Mouse (Mus musculus): ENCODE data around the gene Smo. TPM values are rescaled to one million over a fixed set of nuclear protein-coding genes. Genes with fewer than 3 reads are reported as not detected.

Gene Smo
- polyA plus RNA-seq, 1 experiment from 2014 or later, result 2.9 TPM

DNA sequence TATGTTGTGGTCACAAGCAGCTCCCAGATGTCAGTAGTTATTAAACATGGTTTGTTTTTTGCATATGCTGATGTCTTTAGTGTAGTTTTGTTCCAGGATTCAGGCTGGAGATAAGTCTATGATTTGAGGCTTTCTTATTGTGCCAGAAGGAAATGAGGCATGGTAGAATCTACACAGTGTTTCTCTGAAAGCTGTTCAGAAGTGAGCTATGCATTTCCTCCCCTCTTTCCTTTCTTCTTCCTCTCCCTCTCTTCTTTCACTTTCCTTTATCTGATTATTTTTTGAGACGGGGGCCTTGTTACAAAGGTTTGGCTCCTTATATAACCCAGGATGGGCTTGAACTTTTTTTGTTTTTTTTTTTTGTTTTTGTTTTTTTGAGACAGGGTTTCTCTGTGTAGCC is 58.2 kb downstream of the Smo start:
- H3K36me3 ChIP-seq (ENCODE audit: control insufficient read depth, insufficient read depth), result no peaks in the 10 kb centered on the region
- no peak for ATAC-seq (ENCODE audit: low read depth)
- WGBS (ENCODE audit: insufficient replicate concordance), result 68% methylated on average over 1 of the region's 1 CpGs
- no peak overlapping the region for H3K27ac ChIP-seq (ENCODE audit: low read length)
- H3K9me3 ChIP-seq (replicated peaks; ENCODE audit: control insufficient read depth, low read length), result no peaks in the 10 kb centered on the region
- no peak overlapping the region for H3K4me3 ChIP-seq (ENCODE audit: low read depth, low read length)
- H3K27me3 ChIP-seq (ENCODE audit: control insufficient read depth, insufficient read depth, low read depth, low read length), result no peaks in the 10 kb centered on the region
- H3K4me1 ChIP-seq (ENCODE audit: control insufficient read depth, low read depth, low read length), result no peaks in the 10 kb centered on the region
- no peak overlapping the region for H3K4me2 ChIP-seq (ENCODE audit: low read depth, low read length)
- H3K9ac ChIP-seq (ENCODE audit: low read depth, low read length), result no peak overlapping the region

DNA sequence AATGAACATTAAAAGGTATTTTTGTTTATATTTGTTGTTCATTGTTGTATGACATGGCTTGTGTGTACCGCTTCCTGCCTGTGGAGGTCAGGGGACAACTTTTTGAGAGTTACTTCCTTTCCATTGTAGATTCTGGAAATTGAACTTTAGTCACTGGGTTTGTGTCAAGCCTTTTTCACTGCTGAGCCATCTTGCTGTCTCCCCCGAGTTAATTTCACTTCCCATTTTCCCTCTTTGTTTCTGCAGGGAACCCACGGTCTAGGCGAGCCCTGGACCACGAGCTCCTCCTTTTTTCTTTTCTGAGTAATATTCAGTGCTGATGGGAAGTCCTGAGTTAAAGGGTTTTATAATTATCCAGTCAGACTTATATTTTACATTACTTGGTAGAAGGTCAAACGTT is 59.3 kb downstream of the Smo start:
- H3K27ac ChIP-seq (ENCODE audit: low read length), result no peak overlapping the region
- 49% methylated on average over 6 of the region's 6 CpGs for WGBS (ENCODE audit: insufficient replicate concordance)
- no peaks in the 10 kb centered on the region for H3K27me3 ChIP-seq (ENCODE audit: control insufficient read depth, insufficient read depth, low read depth, low read length)

DNA sequence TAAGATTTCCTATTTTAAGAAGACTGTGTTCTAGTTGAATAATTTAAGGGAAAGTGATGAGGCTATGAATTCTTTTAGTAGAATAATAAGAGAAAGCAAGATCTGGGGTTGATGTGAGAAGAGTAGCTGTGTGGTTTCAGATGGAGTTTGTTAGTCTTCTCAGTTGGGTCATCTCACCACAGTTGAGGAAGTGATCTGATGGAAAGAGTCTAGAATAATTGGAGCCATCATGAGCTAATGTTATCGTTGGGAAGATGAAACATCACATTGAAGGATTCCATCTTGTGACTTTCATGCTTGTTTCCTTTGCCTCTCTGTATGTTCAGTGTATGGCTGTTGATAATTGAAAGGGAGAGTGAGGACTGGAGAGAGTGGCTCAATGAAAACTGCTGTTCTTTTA is 67.7 kb downstream of the Smo start:
- no peaks in the 10 kb centered on the region; the same call in 1 of the 2 replicates for H3K4me1 ChIP-seq (ENCODE audit: control insufficient read depth, low read depth, low read length)
- H3K4me3 ChIP-seq (ENCODE audit: low read depth, low read length), result no peak overlapping the region
- no peaks in the 10 kb centered on the region for H3K27me3 ChIP-seq (ENCODE audit: control insufficient read depth, insufficient read depth, low read depth, low read length)
- no peak overlapping the region for H3K4me2 ChIP-seq (ENCODE audit: low read depth, low read length)
- no peak for ATAC-seq (ENCODE audit: low read depth)
- no peaks in the 10 kb centered on the region for H3K9me3 ChIP-seq (replicated peaks; ENCODE audit: control insufficient read depth, low read length)
- no peak overlapping the region for H3K27ac ChIP-seq (ENCODE audit: low read length)
- 72% methylated on average over 1 of the region's 1 CpGs for WGBS (ENCODE audit: insufficient replicate concordance)
- no peak overlapping the region for H3K9ac ChIP-seq (ENCODE audit: low read depth, low read length)
- no peaks in the 10 kb centered on the region for H3K36me3 ChIP-seq (ENCODE audit: control insufficient read depth, insufficient read depth)

More for the DNA sequence above, 59.3 kb downstream of the Smo start:
- H3K4me3 ChIP-seq (ENCODE audit: low read depth, low read length), result no peak overlapping the region
- H3K4me2 ChIP-seq (ENCODE audit: low read depth, low read length), result no peak overlapping the region
- no peaks in the 10 kb centered on the region for H3K4me1 ChIP-seq (ENCODE audit: control insufficient read depth, low read depth, low read length)
- no peak overlapping the region for H3K9ac ChIP-seq (ENCODE audit: low read depth, low read length)
- no peaks in the 10 kb centered on the region for H3K36me3 ChIP-seq (ENCODE audit: control insufficient read depth, insufficient read depth)
- H3K9me3 ChIP-seq (replicated peaks; ENCODE audit: control insufficient read depth, low read length), result no peaks in the 10 kb centered on the region
- no peak for ATAC-seq (ENCODE audit: low read depth)

DNA sequence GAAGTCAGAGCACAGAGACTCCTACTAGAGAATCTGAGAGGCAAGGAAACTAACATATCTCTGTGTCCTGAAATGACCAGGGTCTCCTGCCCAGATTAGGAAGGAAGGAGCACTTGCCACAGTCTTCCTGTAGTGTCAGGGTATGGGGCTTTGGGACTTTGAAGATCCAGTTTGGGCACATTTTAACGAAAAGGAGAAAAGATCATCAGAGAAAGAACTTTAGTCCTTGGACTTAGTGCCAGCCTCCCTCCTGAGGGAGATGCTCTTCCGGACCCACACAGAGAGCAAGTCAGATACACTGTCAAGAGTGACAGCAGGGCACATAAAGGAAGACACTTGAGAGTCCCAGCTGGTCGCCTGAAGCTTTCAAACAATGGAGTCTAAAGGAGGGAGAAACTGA is 68.7 kb downstream of the Smo start:
- H3K9ac ChIP-seq (ENCODE audit: low read depth, low read length), result no peak overlapping the region
- H3K27me3 ChIP-seq (ENCODE audit: control insufficient read depth, insufficient read depth, low read depth, low read length), result no peaks in the 10 kb centered on the region
- no peak overlapping the region for H3K4me3 ChIP-seq (ENCODE audit: low read depth, low read length)
- no peaks in the 10 kb centered on the region; the same call in 1 of the 2 replicates for H3K4me1 ChIP-seq (ENCODE audit: control insufficient read depth, low read depth, low read length)
- H3K27ac ChIP-seq (ENCODE audit: low read length), result no peak overlapping the region
- H3K9me3 ChIP-seq (replicated peaks; ENCODE audit: control insufficient read depth, low read length), result no peaks in the 10 kb centered on the region
- no peak overlapping the region for H3K4me2 ChIP-seq (ENCODE audit: low read depth, low read length)
- H3K36me3 ChIP-seq (ENCODE audit: control insufficient read depth, insufficient read depth), result no peaks in the 10 kb centered on the region
- 55% methylated on average over 3 of the region's 3 CpGs for WGBS (ENCODE audit: insufficient replicate concordance)
- no peak for ATAC-seq (ENCODE audit: low read depth)

DNA sequence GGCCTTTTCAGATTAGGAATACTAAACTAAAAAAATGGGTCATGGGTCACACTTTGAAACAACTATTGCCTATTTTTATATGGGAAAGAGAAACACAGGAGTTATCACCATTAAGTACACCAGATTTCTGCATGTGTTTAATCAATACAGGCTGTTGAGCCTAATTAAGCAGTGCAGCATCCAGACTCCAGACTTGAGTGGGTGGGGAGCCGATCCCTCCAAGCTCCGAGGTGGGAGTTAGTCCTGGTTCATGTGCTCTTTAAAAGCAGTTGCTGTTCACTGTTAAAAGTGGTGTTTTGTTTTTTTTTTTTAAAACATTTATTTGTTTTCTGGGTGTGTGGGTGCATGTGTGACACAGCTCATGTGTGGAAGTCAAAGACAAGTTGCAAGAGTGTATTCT is 70.1 kb downstream of the Smo start:
- Histone ChIP-seq H3K4me1 (ENCODE audit: control insufficient read depth, low read depth, low read length) (no peaks in the 10 kb centered on the region; the same call in 1 of the 2 replicates), H3K27me3 (ENCODE audit: control insufficient read depth, insufficient read depth, low read depth, low read length) (no peaks in the 10 kb centered on the region), H3K36me3 (ENCODE audit: control insufficient read depth, insufficient read depth) (no peaks in the 10 kb centered on the region), H3K9me3 (replicated peaks; ENCODE audit: control insufficient read depth, low read length) (no peaks in the 10 kb centered on the region), H3K4me3 (ENCODE audit: low read depth, low read length) (no peak overlapping the region), H3K4me2 (ENCODE audit: low read depth, low read length) (no peak overlapping the region), H3K9ac (ENCODE audit: low read depth, low read length) (no peak overlapping the region), H3K27ac (ENCODE audit: low read length) (no peak overlapping the region)
- no peak for ATAC-seq (ENCODE audit: low read depth)
- 81% methylated on average over 2 of the region's 2 CpGs for WGBS (ENCODE audit: insufficient replicate concordance)

Other genes starting within 250 kb of the Smo start
- 1.8 and 2.8 TPM in 2 replicates for gene Kcp, start 227.6 kb upstream of the Smo start, polyA plus RNA-seq (2015; fragmentation: Nextera tagmentation; extraction: Ambion mirVana)
- gene Irf5, start 208.9 kb upstream of the Smo start, polyA plus RNA-seq (2015; fragmentation: Nextera tagmentation; extraction: Ambion mirVana), result 10.3 and 11.4 TPM in 2 replicates
- 28.9 and 30.4 TPM in 2 replicates for gene Tnpo3, start 125.6 kb upstream of the Smo start, polyA plus RNA-seq (2015; fragmentation: Nextera tagmentation; extraction: Ambion mirVana)
- 110 and 156 TPM in 2 replicates for gene Tspan33, start 41.3 kb upstream of the Smo start, polyA plus RNA-seq (2015; fragmentation: Nextera tagmentation; extraction: Ambion mirVana)
- 3.9 and 4.4 TPM in 2 replicates for gene Ahcyl2, start 32.5 kb downstream of the Smo start, polyA plus RNA-seq (2015; fragmentation: Nextera tagmentation; extraction: Ambion mirVana)
- gene Strip2, start 181.5 kb downstream of the Smo start, polyA plus RNA-seq (2015; fragmentation: Nextera tagmentation; extraction: Ambion mirVana), result 0.37 and 0.41 TPM in 2 replicates

All from liver, embryonic 16.5 days (tissue).